Comparison of ENCODE assay signal across 9 mouse cellular contexts in genomic region chr7:46535429-46535799, GRCm38 (mm10).
DNase-seq lines count a peak whose midpoint lies in the region; ATAC-seq and TF ChIP-seq lines count a peak whose summit lies in the region.
"Had no signal": no experiment of that assay in that cellular context is flagged by ENCODE, and none has a peak within 500 bp of the region (broad histone marks: within the 10 kb centered on the region; RNA-seq: fewer than 3 reads in every experiment).

No protein-coding gene starts in this region.

- H3K27me3 ChIP-seq in liver, embryonic 12.5 days (replicated peaks) = no peaks in the 10 kb centered on the region
- H3K27me3 ChIP-seq in liver, postnatal 0 days (ENCODE audit: insufficient read depth, low read length) = no peaks in the 10 kb centered on the region
- H3K27me3 ChIP-seq: Patski had no signal

- no peak overlapping the region for H3K9ac ChIP-seq in liver, embryonic 12.5 days
- H3K9ac ChIP-seq in liver, postnatal 0 days (replicated peaks) = no peak overlapping the region

- WGBS in liver, embryonic 12.5 days (ENCODE audit: insufficient replicate concordance) = 52% methylated on average over 10 of the region's 10 CpGs
- 44% methylated on average over 10 of the region's 10 CpGs for WGBS in liver, postnatal 0 days (ENCODE audit: insufficient replicate concordance)

- H3K4me1 ChIP-seq in liver, embryonic 12.5 days = peaks cover 9% of the 10 kb centered on the region
- H3K4me1 ChIP-seq in liver, postnatal 0 days (ENCODE audit: insufficient read depth) = no peaks in the 10 kb centered on the region

- DNase-seq in liver = peak; percentile 29
- DNase-seq in cerebellum, postnatal 10 days = peak; percentile 91 to 92
- peak; percentile 36 to 44 for DNase-seq in frontal cortex, postnatal 25 days (ENCODE audit: low spot score in 2 of 2)
- peak; percentile 21 to 63 for DNase-seq in kidney, postnatal 36 days
- peak; percentile 39 for DNase-seq in liver, postnatal 0 days
- peak; percentile 69 to 75 for DNase-seq in right cerebral cortex, adult 2 months (ENCODE audit: low spot score in 2 of 2)

- no peaks in the 10 kb centered on the region for H3K36me3 ChIP-seq in liver, embryonic 12.5 days
- no peaks in the 10 kb centered on the region for H3K36me3 ChIP-seq in liver, postnatal 0 days (replicated peaks; ENCODE audit: insufficient read depth, low read length)

- no peaks in the 10 kb centered on the region for H3K9me3 ChIP-seq in liver, embryonic 12.5 days (replicated peaks)
- no peaks in the 10 kb centered on the region for H3K9me3 ChIP-seq in liver, postnatal 0 days (ENCODE audit: low read length)

- H3K27ac ChIP-seq in liver, embryonic 12.5 days = no peak overlapping the region
- no peak overlapping the region for H3K27ac ChIP-seq in liver, postnatal 0 days (ENCODE audit: low read depth)

- H3K4me3 ChIP-seq in liver, embryonic 12.5 days = no peak overlapping the region
- H3K4me3 ChIP-seq in liver, postnatal 0 days (ENCODE audit: low read depth, low read length) = no peak overlapping the region

- no peak overlapping the region for H3K4me2 ChIP-seq in liver, embryonic 12.5 days
- no peak overlapping the region for H3K4me2 ChIP-seq in liver, postnatal 0 days (ENCODE audit: low read depth, low read length)

- peak; percentile 48 for TF ChIP-seq CTCF in liver, postnatal 0 days (IDR thresholded peaks at IDR 0.05; ENCODE audit: low read depth)

- ATAC-seq in liver, embryonic 12.5 days = no peak
- ATAC-seq in liver, postnatal 0 days = no peak
- no peak for ATAC-seq in inflammation-experienced regulatory T-cells, adult 6 months
- ATAC-seq: Patski had no signal

- TF ChIP-seq EP300 in liver, postnatal 0 days (IDR thresholded peaks at IDR 0.05; ENCODE audit: low read depth) = no peak

Comparison
In these comparisons a context has a peak if more than half of its experiments do, and no peak if none do; other contexts are left out.
1. DNase-seq: peak in every context shown above with its lines; median percentile 92 in cerebellum, postnatal 10 days; 72 in right cerebral cortex, adult 2 months; 42 in kidney, postnatal 36 days; 40 in frontal cortex, postnatal 25 days; 39 in liver, postnatal 0 days; 29 in liver.